Mouse (Mus musculus): Measurements from ENCODE around the gene Slc41a2. TPM values are rescaled to one million over a fixed set of nuclear protein-coding genes. Genes with fewer than 3 reads are reported as not detected.
"Not testable (repeated sequence)": the region's sequence is repeated elsewhere in the genome, so short reads cannot be mapped to it uniquely, and the experiment has no call there.

Slc41a2 gene
- polyA plus RNA-seq, 1 experiment from 2014 or later: 9.9 TPM

DNA sequence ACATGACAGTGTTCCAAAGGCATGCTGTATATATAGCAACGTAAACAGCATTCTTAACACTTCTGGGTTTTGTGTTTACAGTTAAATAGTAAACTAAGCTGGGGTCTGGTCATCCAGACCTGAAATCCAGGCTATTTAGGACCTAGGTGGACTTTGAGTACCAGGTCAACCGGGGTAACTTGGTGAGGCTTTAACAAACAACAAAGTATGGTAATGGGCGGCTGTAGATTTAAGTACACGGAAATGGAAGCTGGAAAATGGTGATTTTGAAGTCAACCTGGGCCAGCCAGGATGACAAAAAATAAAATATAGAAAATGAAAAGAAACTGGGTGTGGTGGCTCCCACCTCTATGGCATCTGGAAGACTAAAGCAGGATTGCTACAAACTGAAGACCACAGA lies 21.8 kb upstream of the Slc41a2 start:
- H3K4me1 ChIP-seq (ENCODE audit: control insufficient read depth, insufficient read depth, low read length): peaks cover 11% of the 10 kb centered on the region
- peak overlapping the region; percentile 63 for H3K27ac ChIP-seq (replicated peaks; ENCODE audit: low read depth, low read length)
- ATAC-seq (ENCODE audit: low FRiP score, low TSS enrichment) (no peak), DNase-seq (no peak)
- no peaks in the 10 kb centered on the region for H3K9me3 ChIP-seq (ENCODE audit: control insufficient read depth, low read length)
- WGBS: 86% methylated on average over 4 of the region's 4 CpGs
- no peaks in the 10 kb centered on the region for H3K27me3 ChIP-seq (ENCODE audit: control insufficient read depth, insufficient read depth, low read length)
- peak overlapping the region; percentile 84 for H3K4me3 ChIP-seq (replicated peaks; ENCODE audit: low read depth, low read length)
- H3K9ac ChIP-seq (replicated peaks; ENCODE audit: low read length): no peak overlapping the region; the same call in 1 of the 2 replicates
- peaks cover 19% of the 10 kb centered on the region for H3K36me3 ChIP-seq (ENCODE audit: control insufficient read depth, insufficient read depth, low read length)
- peak overlapping the region; percentile 86 for H3K4me2 ChIP-seq (ENCODE audit: low read length)

DNA sequence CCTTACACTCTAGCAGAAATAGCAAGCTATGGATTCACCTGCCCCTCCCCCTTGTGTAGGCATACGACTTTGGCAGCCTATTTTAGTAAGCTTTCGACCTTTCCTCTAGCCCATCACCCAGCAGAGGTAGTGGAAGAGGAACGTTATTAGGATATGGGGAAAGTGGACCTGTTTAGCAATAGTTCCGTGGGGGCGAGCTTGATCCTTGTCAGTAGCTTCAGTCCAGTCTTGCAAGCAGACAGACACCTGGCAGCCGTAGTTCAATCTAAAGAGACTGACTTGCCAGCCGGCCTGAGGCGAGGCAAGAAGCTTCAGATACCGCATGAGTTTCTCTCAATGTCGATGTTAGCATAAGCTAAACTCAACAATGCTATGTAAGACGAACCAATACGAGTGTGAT lies 18.7 kb upstream of the Slc41a2 start:
- WGBS: 84% methylated on average over 12 of the region's 12 CpGs
- no peak for DNase-seq
- Histone ChIP-seq H3K4me3 (replicated peaks; ENCODE audit: low read depth, low read length) (no peak overlapping the region), H3K4me2 (ENCODE audit: low read length) (no peak overlapping the region), H3K27me3 (ENCODE audit: control insufficient read depth, insufficient read depth, low read length) (no peaks in the 10 kb centered on the region), H3K36me3 (ENCODE audit: control insufficient read depth, insufficient read depth, low read length) (no peaks in the 10 kb centered on the region), H3K4me1 (ENCODE audit: control insufficient read depth, insufficient read depth, low read length) (peaks cover 5% of the 10 kb centered on the region), H3K27ac (replicated peaks; ENCODE audit: low read depth, low read length) (no peak overlapping the region), H3K9me3 (ENCODE audit: control insufficient read depth, low read length) (no peaks in the 10 kb centered on the region), H3K9ac (replicated peaks; ENCODE audit: low read length) (no peak overlapping the region)
- no peak for ATAC-seq (ENCODE audit: low FRiP score, low TSS enrichment)

GRCm38 (mm10) chr10:83354333-83354719 lies 16.6 kb upstream of the Slc41a2 start:
- H3K4me2 ChIP-seq (ENCODE audit: low read length): no peak overlapping the region

GRCm38 (mm10) chr10:83353680-83354332 lies 16.1 kb upstream of the Slc41a2 start:
- Histone ChIP-seq H3K9ac (replicated peaks; ENCODE audit: low read length) (no peak overlapping the region), H3K4me3 (replicated peaks; ENCODE audit: low read depth, low read length) (no peak overlapping the region), H3K36me3 (ENCODE audit: control insufficient read depth, insufficient read depth, low read length) (no peaks in the 10 kb centered on the region), H3K4me1 (ENCODE audit: control insufficient read depth, insufficient read depth, low read length) (no peaks in the 10 kb centered on the region), H3K4me2 (ENCODE audit: low read length) (no peak overlapping the region), H3K27ac (replicated peaks; ENCODE audit: low read depth, low read length) (peak overlapping the region; percentile 14; the same call in 1 of the 2 replicates), H3K9me3 (ENCODE audit: control insufficient read depth, low read length) (no peaks in the 10 kb centered on the region), H3K27me3 (ENCODE audit: control insufficient read depth, insufficient read depth, low read length) (no peaks in the 10 kb centered on the region)
- ATAC-seq (ENCODE audit: low FRiP score, low TSS enrichment) (no peak), DNase-seq (peak; percentile 17)
- whole genome bisulfite sequencing: 68% methylated on average over 14 of the region's 14 CpGs

More at GRCm38 (mm10) chr10:83354333-83354719, 16.6 kb upstream of the Slc41a2 start:
- DNase-seq (peak; percentile 75), ATAC-seq (ENCODE audit: low FRiP score, low TSS enrichment) (no peak)
- Histone ChIP-seq H3K4me1 (ENCODE audit: control insufficient read depth, insufficient read depth, low read length) (no peaks in the 10 kb centered on the region; the same call in 1 of the 2 replicates), H3K36me3 (ENCODE audit: control insufficient read depth, insufficient read depth, low read length) (no peaks in the 10 kb centered on the region), H3K9ac (replicated peaks; ENCODE audit: low read length) (no peak overlapping the region), H3K27ac (replicated peaks; ENCODE audit: low read depth, low read length) (peak overlapping the region; percentile 14; the same call in 1 of the 2 replicates), H3K27me3 (ENCODE audit: control insufficient read depth, insufficient read depth, low read length) (no peaks in the 10 kb centered on the region), H3K9me3 (ENCODE audit: control insufficient read depth, low read length) (no peaks in the 10 kb centered on the region), H3K4me3 (replicated peaks; ENCODE audit: low read depth, low read length) (no peak overlapping the region)
- 68% methylated on average over 8 of the region's 8 CpGs for WGBS

- not testable (repeated sequence) for H3K4me3 ChIP-seq (replicated peaks; ENCODE audit: low read depth, low read length); H3K27ac ChIP-seq (replicated peaks; ENCODE audit: low read depth, low read length); H3K9ac ChIP-seq (replicated peaks; ENCODE audit: low read length); H3K4me1 ChIP-seq (ENCODE audit: control insufficient read depth, insufficient read depth, low read length); H3K27me3 ChIP-seq (ENCODE audit: control insufficient read depth, insufficient read depth, low read length); H3K4me2 ChIP-seq (ENCODE audit: low read length); ATAC-seq (ENCODE audit: low FRiP score, low TSS enrichment); H3K9me3 ChIP-seq (ENCODE audit: control insufficient read depth, low read length); H3K36me3 ChIP-seq (ENCODE audit: control insufficient read depth, insufficient read depth, low read length); DNase-seq
- 92% methylated on average over 4 of the region's 4 CpGs for WGBS
Measured at GRCm38 (mm10) chr10:83351779-83352178, 14.1 kb upstream of the Slc41a2 start.

DNA sequence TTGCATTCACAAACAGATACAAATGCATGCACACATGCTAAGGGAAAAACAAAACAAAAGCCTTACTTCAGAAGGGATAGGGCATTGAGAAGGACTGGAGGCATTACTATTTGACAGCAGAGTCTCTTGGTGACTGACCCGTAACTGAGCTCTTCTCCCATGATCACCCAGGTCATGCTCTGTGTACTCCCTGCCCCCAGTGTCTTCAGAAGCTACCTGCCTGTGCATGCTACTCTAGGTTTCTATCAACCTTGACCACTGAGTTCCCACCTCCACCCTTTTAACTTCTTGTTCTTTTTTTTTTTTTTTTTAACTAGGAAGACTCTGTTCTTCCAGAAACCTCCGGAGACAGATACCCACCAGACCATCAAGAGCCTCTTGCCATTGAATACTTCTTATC lies 13.0 kb upstream of the Slc41a2 start:
- Histone ChIP-seq H3K36me3 (ENCODE audit: control insufficient read depth, insufficient read depth, low read length) (no peaks in the 10 kb centered on the region), H3K4me1 (ENCODE audit: control insufficient read depth, insufficient read depth, low read length) (no peaks in the 10 kb centered on the region), H3K4me3 (replicated peaks; ENCODE audit: low read depth, low read length) (no peak overlapping the region), H3K9ac (replicated peaks; ENCODE audit: low read length) (no peak overlapping the region), H3K27me3 (ENCODE audit: control insufficient read depth, insufficient read depth, low read length) (no peaks in the 10 kb centered on the region), H3K4me2 (ENCODE audit: low read length) (no peak overlapping the region), H3K27ac (replicated peaks; ENCODE audit: low read depth, low read length) (no peak overlapping the region), H3K9me3 (ENCODE audit: control insufficient read depth, low read length) (no peaks in the 10 kb centered on the region)
- DNase-seq (no peak), ATAC-seq (ENCODE audit: low FRiP score, low TSS enrichment) (no peak)
- WGBS: 91% methylated on average over 2 of the region's 2 CpGs

DNA sequence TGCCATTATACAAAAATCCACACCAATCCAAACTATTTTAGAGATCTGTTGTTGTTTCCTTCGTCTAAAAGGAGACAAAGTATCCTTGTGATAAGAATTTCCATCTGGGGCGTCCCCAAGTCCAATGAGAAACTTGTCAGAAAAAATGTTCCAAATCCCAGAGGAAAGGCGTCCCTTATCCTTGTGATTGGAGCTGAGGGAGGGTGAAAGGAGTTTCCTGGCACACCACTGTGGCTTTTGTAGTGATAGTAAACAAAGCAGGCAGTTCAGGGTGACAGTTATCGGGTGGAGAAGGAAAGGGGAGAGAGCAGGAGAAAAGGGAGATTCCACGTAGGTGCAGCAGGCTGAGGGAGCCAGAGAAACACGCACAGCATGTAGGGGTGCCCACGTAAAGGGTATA lies 9.8 kb upstream of the Slc41a2 start:
- no peaks in the 10 kb centered on the region for H3K27me3 ChIP-seq (ENCODE audit: control insufficient read depth, insufficient read depth, low read length)
- no peak overlapping the region for H3K4me3 ChIP-seq (replicated peaks; ENCODE audit: low read depth, low read length)
- H3K27ac ChIP-seq (replicated peaks; ENCODE audit: low read depth, low read length): no peak overlapping the region
- no peak overlapping the region for H3K4me2 ChIP-seq (ENCODE audit: low read length)
- H3K9ac ChIP-seq (replicated peaks; ENCODE audit: low read length): no peak overlapping the region
- H3K36me3 ChIP-seq (ENCODE audit: control insufficient read depth, insufficient read depth, low read length): no peaks in the 10 kb centered on the region
- no peaks in the 10 kb centered on the region for H3K9me3 ChIP-seq (ENCODE audit: control insufficient read depth, low read length)
- ATAC-seq (ENCODE audit: low FRiP score, low TSS enrichment) (no peak), DNase-seq (no peak)
- no peaks in the 10 kb centered on the region for H3K4me1 ChIP-seq (ENCODE audit: control insufficient read depth, insufficient read depth, low read length)
- WGBS: 22% methylated on average over 7 of the region's 7 CpGs

GRCm38 (mm10) chr10:83346359-83346736 lies 8.7 kb upstream of the Slc41a2 start:
- H3K9ac ChIP-seq (replicated peaks; ENCODE audit: low read length): no peak overlapping the region
- no peak overlapping the region for H3K4me2 ChIP-seq (ENCODE audit: low read length)
- no peaks in the 10 kb centered on the region for H3K36me3 ChIP-seq (ENCODE audit: control insufficient read depth, insufficient read depth, low read length)
- no peak overlapping the region for H3K27ac ChIP-seq (replicated peaks; ENCODE audit: low read depth, low read length)
- no peak overlapping the region for H3K4me3 ChIP-seq (replicated peaks; ENCODE audit: low read depth, low read length)
- H3K9me3 ChIP-seq (ENCODE audit: control insufficient read depth, low read length): no peaks in the 10 kb centered on the region
- H3K27me3 ChIP-seq (ENCODE audit: control insufficient read depth, insufficient read depth, low read length): no peaks in the 10 kb centered on the region
- 84% methylated on average over 5 of the region's 5 CpGs for WGBS
- ATAC-seq (ENCODE audit: low FRiP score, low TSS enrichment): no peak
- DNase-seq: no peak
- H3K4me1 ChIP-seq (ENCODE audit: control insufficient read depth, insufficient read depth, low read length): no peaks in the 10 kb centered on the region

GRCm38 (mm10) chr10:83345693-83346358 lies 8.1 kb upstream of the Slc41a2 start:
- Histone ChIP-seq H3K9me3 (ENCODE audit: control insufficient read depth, low read length) (no peaks in the 10 kb centered on the region), H3K4me3 (replicated peaks; ENCODE audit: low read depth, low read length) (no peak overlapping the region), H3K4me2 (ENCODE audit: low read length) (no peak overlapping the region), H3K9ac (replicated peaks; ENCODE audit: low read length) (no peak overlapping the region), H3K36me3 (ENCODE audit: control insufficient read depth, insufficient read depth, low read length) (no peaks in the 10 kb centered on the region), H3K4me1 (ENCODE audit: control insufficient read depth, insufficient read depth, low read length) (no peaks in the 10 kb centered on the region), H3K27ac (replicated peaks; ENCODE audit: low read depth, low read length) (no peak overlapping the region), H3K27me3 (ENCODE audit: control insufficient read depth, insufficient read depth, low read length) (no peaks in the 10 kb centered on the region)
- 33% methylated on average over 7 of the region's 7 CpGs for WGBS
- no peak for DNase-seq
- no peak for ATAC-seq (ENCODE audit: low FRiP score, low TSS enrichment)
